Comparison of ENCODE assay signal across 11 mouse cellular contexts in genomic region chr3:135280160-135280559, GRCm38 (mm10). TPM values are rescaled to one million over a fixed set of nuclear protein-coding genes. Genes with fewer than 3 reads are reported as not detected.
DNase-seq lines count a peak whose midpoint lies in the region; ATAC-seq and TF ChIP-seq lines count a peak whose summit lies in the region.
"Had no signal": no experiment of that assay in that cellular context is flagged by ENCODE, and none has a peak within 500 bp of the region (broad histone marks: within the 10 kb centered on the region; RNA-seq: fewer than 3 reads in every experiment).

No protein-coding gene starts in this region.

- 72% methylated on average over 4 of the region's 4 CpGs for WGBS in lung, embryonic 14.5 days
- WGBS in forebrain, postnatal 0 days, result 79% methylated on average over 4 of the region's 4 CpGs
- WGBS in limb, embryonic 14.5 days, result 76% methylated on average over 4 of the region's 4 CpGs
- WGBS in neural tube, embryonic 15.5 days, result 82% methylated on average over 4 of the region's 4 CpGs

- no peaks in the 10 kb centered on the region for H3K27me3 ChIP-seq in lung, embryonic 14.5 days (ENCODE audit: insufficient read depth, low read length)
- no peaks in the 10 kb centered on the region for H3K27me3 ChIP-seq in forebrain, postnatal 0 days (ENCODE audit: insufficient read depth, low read length)
- no peaks in the 10 kb centered on the region for H3K27me3 ChIP-seq in limb, embryonic 14.5 days (ENCODE audit: control insufficient read depth, insufficient read depth, low read length)
- H3K27me3 ChIP-seq in neural tube, embryonic 15.5 days (replicated peaks), result no peaks in the 10 kb centered on the region
- H3K27me3 ChIP-seq: heart, embryonic 13.5 days; liver, embryonic 15.5 days had no signal

- H3K36me3 ChIP-seq in lung, embryonic 14.5 days (ENCODE audit: insufficient read depth), result no peaks in the 10 kb centered on the region
- no peaks in the 10 kb centered on the region for H3K36me3 ChIP-seq in forebrain, postnatal 0 days (ENCODE audit: insufficient read depth)
- no peaks in the 10 kb centered on the region for H3K36me3 ChIP-seq in limb, embryonic 14.5 days (ENCODE audit: control insufficient read depth, insufficient read depth, low read length)
- H3K36me3 ChIP-seq in neural tube, embryonic 15.5 days, result no peaks in the 10 kb centered on the region
- H3K36me3 ChIP-seq: heart, embryonic 13.5 days had no signal

- no peak overlapping the region for H3K27ac ChIP-seq in lung, embryonic 14.5 days (ENCODE audit: low read depth)
- H3K27ac ChIP-seq in forebrain, postnatal 0 days (ENCODE audit: low read depth, low read length), result no peak overlapping the region
- no peak overlapping the region for H3K27ac ChIP-seq in limb, embryonic 14.5 days (replicated peaks; ENCODE audit: low read depth, low read length)
- H3K27ac ChIP-seq in neural tube, embryonic 15.5 days (replicated peaks), result no peak overlapping the region
- H3K27ac ChIP-seq: heart, embryonic 13.5 days; liver, embryonic 15.5 days had no signal

- H3K4me1 ChIP-seq in lung, embryonic 14.5 days (ENCODE audit: insufficient read depth), result no peaks in the 10 kb centered on the region
- no peaks in the 10 kb centered on the region for H3K4me1 ChIP-seq in forebrain, postnatal 0 days (ENCODE audit: insufficient read depth)
- H3K4me1 ChIP-seq in limb, embryonic 14.5 days (ENCODE audit: control insufficient read depth, insufficient read depth, low read length), result no peaks in the 10 kb centered on the region
- H3K4me1 ChIP-seq in neural tube, embryonic 15.5 days, result peaks cover 6% of the 10 kb centered on the region
- H3K4me1 ChIP-seq: liver, embryonic 15.5 days had no signal

- no peak overlapping the region for H3K4me3 ChIP-seq in lung, embryonic 14.5 days (ENCODE audit: low read depth, low read length)
- no peak overlapping the region for H3K4me3 ChIP-seq in forebrain, postnatal 0 days (ENCODE audit: low read depth, low read length)
- H3K4me3 ChIP-seq in limb, embryonic 14.5 days (replicated peaks; ENCODE audit: low read length), result no peak overlapping the region
- H3K4me3 ChIP-seq in neural tube, embryonic 15.5 days (replicated peaks), result no peak overlapping the region
- H3K4me3 ChIP-seq: heart, embryonic 13.5 days; liver, embryonic 15.5 days had no signal

- peak; percentile 15; the same call in 1 of the 2 replicates for ATAC-seq in lung, embryonic 14.5 days (ENCODE audit: insufficient read depth)
- ATAC-seq in forebrain, postnatal 0 days, result no peak
- no peak for ATAC-seq in limb, embryonic 14.5 days (ENCODE audit: low FRiP score, low read depth)
- peak; percentile 18; the same call in 1 of the 2 replicates for ATAC-seq in neural tube, embryonic 15.5 days (ENCODE audit: low FRiP score)

- TF ChIP-seq CTCF in lung, embryonic 14.5 days (IDR thresholded peaks at IDR 0.05; ENCODE audit: low read depth), result no peak
- no peak for TF ChIP-seq CTCF in forebrain, postnatal 0 days (IDR thresholded peaks at IDR 0.05; ENCODE audit: low read depth)

- no peaks in the 10 kb centered on the region for H3K9me3 ChIP-seq in lung, embryonic 14.5 days (ENCODE audit: low read depth, low read length)
- H3K9me3 ChIP-seq in forebrain, postnatal 0 days (ENCODE audit: low read length), result no peaks in the 10 kb centered on the region
- no peaks in the 10 kb centered on the region; the same call in 1 of the 2 replicates for H3K9me3 ChIP-seq in limb, embryonic 14.5 days (ENCODE audit: control insufficient read depth, low read length)
- no peaks in the 10 kb centered on the region for H3K9me3 ChIP-seq in neural tube, embryonic 15.5 days (replicated peaks)
- H3K9me3 ChIP-seq: heart, embryonic 13.5 days; liver, embryonic 15.5 days had no signal

- no peak for TF ChIP-seq POLR2A in limb, embryonic 14.5 days (IDR thresholded peaks at IDR 0.05; ENCODE audit: borderline replicate concordance, extremely low read depth, insufficient read depth, insufficient read length)

- H3K4me2 ChIP-seq in lung, embryonic 14.5 days, result no peak overlapping the region
- no peak overlapping the region for H3K4me2 ChIP-seq in forebrain, postnatal 0 days (ENCODE audit: low read depth)
- H3K4me2 ChIP-seq in limb, embryonic 14.5 days (replicated peaks; ENCODE audit: low read depth, low read length, severe bottlenecking), result no peak overlapping the region
- H3K4me2 ChIP-seq in neural tube, embryonic 15.5 days, result no peak overlapping the region
- H3K4me2 ChIP-seq: heart, embryonic 13.5 days; liver, embryonic 15.5 days had no signal

- DNase-seq in lung, embryonic 14.5 days, result no peak
- DNase-seq in lung, postnatal 36 days, result no peak
- no peak for DNase-seq in forebrain, postnatal 0 days
- no peak for DNase-seq in limb, embryonic 14.5 days (ENCODE audit: low spot score)
- no peak for DNase-seq in adrenal gland, adult 18-20 months (ENCODE audit: low spot score in 2 of 2)
- DNase-seq in left cerebral cortex, adult 9 months (ENCODE audit: low spot score in 2 of 2), result no peak
- DNase-seq: kidney, adult 2 months; right cerebral cortex, adult 18-20 months had no signal

- no peak overlapping the region; the same call in 1 of the 2 replicates for H3K9ac ChIP-seq in lung, embryonic 14.5 days
- H3K9ac ChIP-seq in forebrain, postnatal 0 days, result peak overlapping the region; percentile 36; the same call in 1 of the 2 replicates
- H3K9ac ChIP-seq in limb, embryonic 14.5 days (ENCODE audit: low read depth, low read length, severe bottlenecking), result peak overlapping the region; percentile 13; the same call in 1 of the 2 replicates
- no peak overlapping the region for H3K9ac ChIP-seq in neural tube, embryonic 15.5 days (replicated peaks)
- H3K9ac ChIP-seq: liver, embryonic 15.5 days had no signal

RNA-seq across cellular contexts. Expression of gene Bdh2, which starts 0.9 kb away (rescaled TPM):
- polyA plus RNA-seq in lung, embryonic 14.5 days (2014; fragmentation: Nextera tagmentation; extraction: Ambion mirVana), result 7.5 and 8.7 TPM in 2 replicates
- total RNA-seq in forebrain, postnatal 0 days (2014; rRNA removed), result 3.1 and 3.2 TPM in 2 replicates
- 4.9 and 5.1 TPM in 2 replicates for polyA plus RNA-seq in forebrain, postnatal 0 days (2015; fragmentation: Nextera tagmentation; extraction: Ambion mirVana)
- polyA plus RNA-seq in limb, embryonic 14.5 days (2012; rRNA removed), result 11.6 and 12.2 TPM in 2 replicates
- polyA plus RNA-seq in limb, embryonic 14.5 days (2014; fragmentation: Nextera tagmentation; extraction: Ambion mirVana), result 16.8 and 24.9 TPM in 2 replicates
- 4.2 and 5.2 TPM in 2 replicates for polyA plus RNA-seq in neural tube, embryonic 15.5 days (2015; fragmentation: Nextera tagmentation; extraction: Ambion mirVana)
- total RNA-seq in adrenal gland, adult 18-20 months (2021), result 1 to 10 TPM; 2.8 to 3.6 TPM

RNA-seq across cellular contexts. Expression of gene Slc9b2, which starts 27.3 kb away (rescaled TPM):
- 1.1 and 2.2 TPM in 2 replicates for polyA plus RNA-seq in lung, embryonic 14.5 days (2014; fragmentation: Nextera tagmentation; extraction: Ambion mirVana)
- 2.6 and 3.6 TPM in 2 replicates for total RNA-seq in forebrain, postnatal 0 days (2014; rRNA removed)
- polyA plus RNA-seq in forebrain, postnatal 0 days (2015; fragmentation: Nextera tagmentation; extraction: Ambion mirVana), result 1.8 and 2.3 TPM in 2 replicates
- polyA plus RNA-seq in limb, embryonic 14.5 days (2012; rRNA removed), result 2.7 and 3.5 TPM in 2 replicates
- polyA plus RNA-seq in limb, embryonic 14.5 days (2014; fragmentation: Nextera tagmentation; extraction: Ambion mirVana), result 3.3 and 3.8 TPM in 2 replicates
- 2.4 and 2.5 TPM in 2 replicates for polyA plus RNA-seq in neural tube, embryonic 15.5 days (2015; fragmentation: Nextera tagmentation; extraction: Ambion mirVana)
- total RNA-seq in adrenal gland, adult 18-20 months (2021), result 1 to 10 TPM in 1 of 2 experiments, under 1 TPM in 1; 0.76 to 2.0 TPM

Comparison
In these comparisons a context has a peak if more than half of its experiments do, and no peak if none do; other contexts are left out.
1. ATAC-seq: peak in lung, embryonic 14.5 days (single experiment) and neural tube, embryonic 15.5 days (single experiment); none in forebrain, postnatal 0 days (single experiment) and limb, embryonic 14.5 days (single experiment).
2. H3K9ac ChIP-seq: peak in forebrain, postnatal 0 days (single experiment) and limb, embryonic 14.5 days (single experiment); none in lung, embryonic 14.5 days (single experiment) and neural tube, embryonic 15.5 days (single experiment).